Mouse (Mus musculus): Measurements from ENCODE around the gene Stk26.

Gene Stk26

GRCm38 (mm10) chrX:50926893-50927545 lies 86.2 kb downstream of the Stk26 start:
- no peak for DNase-seq

GRCm38 (mm10) chrX:50930309-50930708 lies 89.5 kb downstream of the Stk26 start:
- no peak for DNase-seq

- no peak for DNase-seq
Measured at GRCm38 (mm10) chrX:50937117-50937516, 96.3 kb downstream of the Stk26 start.

GRCm38 (mm10) chrX:50942610-50943009 lies 101.8 kb downstream of the Stk26 start, which contains the start of gene Frmd7:
TSS of gene Frmd7 (minus strand) at chrX:50942710.
- no peak for DNase-seq
